Mouse (Mus musculus): ENCODE data around the gene Arfgap3. TPM values are rescaled to one million over a fixed set of nuclear protein-coding genes. Genes with fewer than 3 reads are reported as not detected.
"Not testable (repeated sequence)": the region's sequence is repeated elsewhere in the genome, so short reads cannot be mapped to it uniquely, and the experiment has no call there.

Arfgap3 gene
- polyA plus RNA-seq, 1 experiment from 2014 or later, result 18.6 TPM

DNA sequence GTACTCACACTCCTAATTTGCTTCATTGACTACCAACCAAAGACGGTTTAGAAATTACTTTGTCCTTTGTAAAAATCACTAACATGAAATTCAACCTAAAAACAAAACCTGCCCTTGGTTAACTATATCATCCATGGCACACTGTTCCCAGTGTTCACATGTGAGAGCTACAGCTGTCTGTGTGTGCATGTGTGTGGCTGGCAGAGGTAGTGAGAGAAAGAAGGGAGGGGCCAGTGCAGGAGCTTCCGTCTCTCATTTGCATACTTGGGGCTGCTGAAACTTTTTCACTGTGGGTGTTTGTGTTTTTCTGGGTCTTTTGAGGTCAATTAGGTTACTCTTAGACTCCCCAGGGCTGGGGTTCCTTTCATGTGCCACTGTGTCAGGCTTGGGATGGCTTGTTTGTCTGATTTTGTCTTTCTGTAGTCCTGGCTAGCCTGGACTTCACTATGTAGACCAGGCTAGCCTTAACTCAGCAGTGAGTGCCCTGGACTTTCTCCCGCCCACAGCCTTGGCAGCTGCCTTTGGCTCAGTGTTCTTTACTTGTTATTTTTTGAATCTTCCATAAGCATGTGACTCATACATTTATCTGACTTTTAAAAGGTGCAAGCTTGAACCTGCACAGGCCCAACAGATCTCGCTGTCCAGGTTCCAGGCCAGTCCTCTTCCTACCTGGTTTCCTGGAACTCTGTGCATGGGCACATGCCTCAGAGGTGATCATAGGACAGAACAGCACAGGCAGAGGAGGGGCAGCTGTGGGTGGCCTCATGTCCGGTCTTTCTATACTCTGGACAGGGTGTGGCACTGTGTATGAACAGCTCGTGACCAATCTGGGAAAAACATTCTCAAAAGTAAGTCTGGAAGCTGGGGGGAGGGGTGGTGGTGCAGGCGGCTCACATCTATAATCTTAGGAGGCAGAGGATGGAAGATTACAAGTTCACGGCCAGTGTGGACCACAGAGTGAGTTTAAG is 11.9 kb downstream of the Arfgap3 start:
- Histone ChIP-seq H3K4me2 (ENCODE audit: low read depth, low read length) (no peak overlapping the region), H3K4me1 (ENCODE audit: control insufficient read depth, low read depth, low read length) (peaks cover 2% of the 10 kb centered on the region), H3K4me3 (ENCODE audit: low read depth, low read length) (no peak overlapping the region), H3K36me3 (ENCODE audit: control insufficient read depth, insufficient read depth) (peaks cover 6% of the 10 kb centered on the region), H3K27ac (ENCODE audit: low read length) (no peak overlapping the region), H3K9me3 (replicated peaks; ENCODE audit: control insufficient read depth, low read length) (no peaks in the 10 kb centered on the region), H3K9ac (ENCODE audit: low read depth, low read length) (no peak overlapping the region), H3K27me3 (ENCODE audit: control insufficient read depth, insufficient read depth, low read depth, low read length) (no peaks in the 10 kb centered on the region)
- peak; percentile 47 for ATAC-seq (ENCODE audit: low read depth)
- WGBS (ENCODE audit: insufficient replicate concordance), result 59% methylated on average over 8 of the region's 8 CpGs

DNA sequence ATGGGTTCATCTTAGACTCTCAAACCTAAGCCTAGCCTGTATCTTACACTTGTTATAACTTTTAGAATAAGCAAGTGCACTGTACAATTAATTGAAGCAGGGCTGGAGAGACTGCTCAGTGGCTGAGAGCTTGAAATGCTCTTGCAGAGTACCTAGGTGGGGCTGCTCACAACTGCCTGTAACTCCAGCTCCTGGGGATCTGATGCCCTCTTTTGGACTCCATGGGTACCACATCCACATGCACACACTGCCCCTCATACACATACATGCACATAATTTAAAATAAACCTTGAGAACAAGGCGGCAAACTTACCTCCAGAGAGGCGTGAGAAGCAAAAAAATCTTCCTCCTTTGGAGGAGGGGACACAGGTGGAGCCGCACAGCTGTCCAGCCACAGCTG is 17.7 kb downstream of the Arfgap3 start:
- Histone ChIP-seq H3K27ac (ENCODE audit: low read length) (no peak overlapping the region), H3K9me3 (replicated peaks; ENCODE audit: control insufficient read depth, low read length) (no peaks in the 10 kb centered on the region), H3K4me1 (ENCODE audit: control insufficient read depth, low read depth, low read length) (no peaks in the 10 kb centered on the region), H3K36me3 (ENCODE audit: control insufficient read depth, insufficient read depth) (peaks cover 6% of the 10 kb centered on the region), H3K4me3 (ENCODE audit: low read depth, low read length) (no peak overlapping the region), H3K9ac (ENCODE audit: low read depth, low read length) (no peak overlapping the region), H3K4me2 (ENCODE audit: low read depth, low read length) (no peak overlapping the region), H3K27me3 (ENCODE audit: control insufficient read depth, insufficient read depth, low read depth, low read length) (no peaks in the 10 kb centered on the region)
- ATAC-seq (ENCODE audit: low read depth), result no peak
- WGBS (ENCODE audit: insufficient replicate concordance), result 73% methylated on average over 3 of the region's 3 CpGs

DNA sequence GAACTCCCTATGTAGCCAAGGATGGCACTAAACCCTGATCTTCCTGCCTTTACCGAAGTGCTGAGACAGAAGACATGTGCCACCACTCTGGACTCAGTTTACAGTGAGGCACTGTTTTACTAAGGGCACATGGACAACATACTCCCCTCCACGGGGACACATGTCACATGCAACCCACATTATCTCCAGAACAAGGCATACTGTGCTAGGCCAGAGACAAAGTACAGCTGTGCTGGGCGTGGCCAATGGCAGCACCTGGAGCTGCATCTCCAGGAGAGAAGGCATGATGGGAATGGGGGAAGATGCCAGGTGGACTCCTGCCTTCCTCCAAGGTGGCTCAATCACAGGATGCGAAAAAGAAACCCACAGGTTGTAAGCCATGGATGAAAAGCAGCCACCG is 21.1 kb downstream of the Arfgap3 start:
- Histone ChIP-seq H3K4me2 (ENCODE audit: low read depth, low read length) (no peak overlapping the region), H3K9ac (ENCODE audit: low read depth, low read length) (no peak overlapping the region), H3K27ac (ENCODE audit: low read length) (no peak overlapping the region), H3K4me3 (ENCODE audit: low read depth, low read length) (no peak overlapping the region), H3K4me1 (ENCODE audit: control insufficient read depth, low read depth, low read length) (no peaks in the 10 kb centered on the region), H3K27me3 (ENCODE audit: control insufficient read depth, insufficient read depth, low read depth, low read length) (no peaks in the 10 kb centered on the region), H3K9me3 (replicated peaks; ENCODE audit: control insufficient read depth, low read length) (no peaks in the 10 kb centered on the region), H3K36me3 (ENCODE audit: control insufficient read depth, insufficient read depth) (peaks cover 10% of the 10 kb centered on the region)
- no peak for ATAC-seq (ENCODE audit: low read depth)
- 75% methylated on average over 5 of the region's 5 CpGs for WGBS (ENCODE audit: insufficient replicate concordance)

DNA sequence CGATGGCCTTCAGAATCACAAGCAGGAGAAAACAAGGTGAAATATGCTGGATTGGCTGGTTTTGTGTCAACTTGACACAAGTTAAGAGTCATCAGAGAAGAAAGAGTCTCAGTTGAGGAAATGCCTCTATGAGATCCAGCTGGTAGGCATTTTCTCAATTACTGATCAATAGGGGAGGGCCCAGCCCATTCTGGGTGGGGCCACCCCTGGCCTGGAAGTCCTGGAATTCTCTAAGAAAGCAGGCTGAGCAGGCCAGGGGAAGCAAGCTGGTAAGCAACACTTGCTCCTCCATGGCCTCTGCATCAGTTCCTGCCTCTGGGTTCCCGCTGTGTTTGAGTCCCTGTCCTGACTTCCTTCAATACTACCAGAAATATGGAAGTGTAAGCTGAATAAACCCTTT is 27.0 kb downstream of the Arfgap3 start:
- peaks cover 12% of the 10 kb centered on the region for H3K36me3 ChIP-seq (ENCODE audit: control insufficient read depth, insufficient read depth)
- no peak overlapping the region for H3K9ac ChIP-seq (ENCODE audit: low read depth, low read length)
- no peak overlapping the region for H3K4me2 ChIP-seq (ENCODE audit: low read depth, low read length)
- no peaks in the 10 kb centered on the region for H3K9me3 ChIP-seq (replicated peaks; ENCODE audit: control insufficient read depth, low read length)
- WGBS (ENCODE audit: insufficient replicate concordance), result 89% methylated on average over 2 of the region's 2 CpGs
- H3K27ac ChIP-seq (ENCODE audit: low read length), result no peak overlapping the region
- no peak for ATAC-seq (ENCODE audit: low read depth)
- no peaks in the 10 kb centered on the region for H3K27me3 ChIP-seq (ENCODE audit: control insufficient read depth, insufficient read depth, low read depth, low read length)
- no peaks in the 10 kb centered on the region for H3K4me1 ChIP-seq (ENCODE audit: control insufficient read depth, low read depth, low read length)
- H3K4me3 ChIP-seq (ENCODE audit: low read depth, low read length), result no peak overlapping the region

- Histone ChIP-seq H3K9ac (ENCODE audit: low read depth, low read length) (no peak overlapping the region), H3K36me3 (ENCODE audit: control insufficient read depth, insufficient read depth) (peaks cover 14% of the 10 kb centered on the region), H3K27ac (ENCODE audit: low read length) (no peak overlapping the region), H3K4me1 (ENCODE audit: control insufficient read depth, low read depth, low read length) (no peaks in the 10 kb centered on the region), H3K4me2 (ENCODE audit: low read depth, low read length) (no peak overlapping the region), H3K27me3 (ENCODE audit: control insufficient read depth, insufficient read depth, low read depth, low read length) (no peaks in the 10 kb centered on the region), H3K9me3 (replicated peaks; ENCODE audit: control insufficient read depth, low read length) (no peaks in the 10 kb centered on the region), H3K4me3 (ENCODE audit: low read depth, low read length) (no peak overlapping the region)
- ATAC-seq (ENCODE audit: low read depth), result no peak
- 54% methylated on average over 1 of the region's 1 CpGs for WGBS (ENCODE audit: insufficient replicate concordance)
Observed at GRCm38 (mm10) chr15:83314914-83315313, 35.1 kb downstream of the Arfgap3 start.

DNA sequence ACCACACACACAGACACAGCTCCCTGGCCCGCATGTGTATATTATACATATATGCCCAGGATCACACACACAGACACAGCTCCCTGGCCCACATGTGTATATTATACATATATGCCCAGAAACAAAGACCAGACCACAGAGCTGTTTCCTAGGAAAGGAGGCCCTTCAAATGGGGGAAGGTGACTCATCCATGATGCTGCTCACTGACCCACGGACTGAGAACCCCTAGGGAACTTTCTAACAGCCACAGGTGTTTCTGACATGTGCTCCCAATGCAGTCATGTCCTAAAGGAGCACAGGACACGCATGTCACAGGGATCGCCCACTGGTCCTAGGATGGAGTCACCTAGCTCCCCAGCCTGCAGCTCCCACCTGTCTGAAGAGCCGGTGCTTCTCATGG is 40.2 kb downstream of the Arfgap3 start:
- no peaks in the 10 kb centered on the region for H3K27me3 ChIP-seq (ENCODE audit: control insufficient read depth, insufficient read depth, low read depth, low read length)
- H3K27ac ChIP-seq (ENCODE audit: low read length), result no peak overlapping the region
- peaks cover 14% of the 10 kb centered on the region for H3K4me1 ChIP-seq (ENCODE audit: control insufficient read depth, low read depth, low read length)
- H3K4me3 ChIP-seq (ENCODE audit: low read depth, low read length), result no peak overlapping the region
- no peak for ATAC-seq (ENCODE audit: low read depth)
- H3K9me3 ChIP-seq (replicated peaks; ENCODE audit: control insufficient read depth, low read length), result no peaks in the 10 kb centered on the region
- 90% methylated on average over 5 of the region's 5 CpGs for WGBS (ENCODE audit: insufficient replicate concordance)
- H3K4me2 ChIP-seq (ENCODE audit: low read depth, low read length), result no peak overlapping the region
- H3K9ac ChIP-seq (ENCODE audit: low read depth, low read length), result no peak overlapping the region
- peaks cover 23% of the 10 kb centered on the region for H3K36me3 ChIP-seq (ENCODE audit: control insufficient read depth, insufficient read depth)

DNA sequence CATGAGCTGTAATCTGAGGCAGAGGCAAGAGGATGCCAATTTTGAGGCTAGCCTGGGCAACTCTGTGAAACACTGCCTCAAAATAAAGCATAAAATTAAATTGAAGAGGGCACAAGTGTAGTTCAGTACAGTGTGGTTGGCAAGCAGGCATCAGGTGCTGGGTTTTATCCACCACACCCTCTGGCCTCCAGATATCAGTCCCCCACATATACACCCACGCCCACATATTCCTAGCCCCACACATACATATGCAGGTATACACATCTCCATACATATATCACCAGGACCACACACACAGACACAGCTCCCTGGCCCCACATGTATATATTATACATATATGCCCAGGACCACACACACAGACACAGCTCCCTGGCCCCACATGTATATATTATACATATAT is 41.3 kb downstream of the Arfgap3 start:
- peak overlapping the region; percentile 42 for H3K9ac ChIP-seq (ENCODE audit: low read depth, low read length)
- peak overlapping the region; percentile 67 for H3K27ac ChIP-seq (ENCODE audit: low read length)
- H3K36me3 ChIP-seq (ENCODE audit: control insufficient read depth, insufficient read depth), result peaks cover 23% of the 10 kb centered on the region
- not testable (repeated sequence) for H3K27me3 ChIP-seq (ENCODE audit: control insufficient read depth, insufficient read depth, low read depth, low read length); H3K4me3 ChIP-seq (ENCODE audit: low read depth, low read length); H3K9me3 ChIP-seq (replicated peaks; ENCODE audit: control insufficient read depth, low read length)
- WGBS (ENCODE audit: insufficient replicate concordance), result 55% methylated on average over 1 of the region's 1 CpGs
- H3K4me1 ChIP-seq (ENCODE audit: control insufficient read depth, low read depth, low read length), result peaks cover 19% of the 10 kb centered on the region
- H3K4me2 ChIP-seq (ENCODE audit: low read depth, low read length), result peak overlapping the region; percentile 52
- ATAC-seq (ENCODE audit: low read depth), result peak; percentile 94

GRCm38 (mm10) chr15:83306181-83306580 is 43.9 kb downstream of the Arfgap3 start:
- Histone ChIP-seq H3K27me3 (ENCODE audit: control insufficient read depth, insufficient read depth, low read depth, low read length) (no peaks in the 10 kb centered on the region), H3K27ac (ENCODE audit: low read length) (no peak overlapping the region; the same call in 1 of the 2 replicates), H3K4me3 (ENCODE audit: low read depth, low read length) (no peak overlapping the region), H3K9me3 (replicated peaks; ENCODE audit: control insufficient read depth, low read length) (no peaks in the 10 kb centered on the region), H3K9ac (ENCODE audit: low read depth, low read length) (no peak overlapping the region), H3K4me1 (ENCODE audit: control insufficient read depth, low read depth, low read length) (peaks cover 19% of the 10 kb centered on the region), H3K4me2 (ENCODE audit: low read depth, low read length) (no peak overlapping the region), H3K36me3 (ENCODE audit: control insufficient read depth, insufficient read depth) (peaks cover 12% of the 10 kb centered on the region)
- ATAC-seq (ENCODE audit: low read depth), result no peak
- WGBS (ENCODE audit: insufficient replicate concordance), result 80% methylated on average over 12 of the region's 12 CpGs

- 72% methylated on average over 12 of the region's 12 CpGs for WGBS (ENCODE audit: insufficient replicate concordance)
- Histone ChIP-seq H3K4me2 (ENCODE audit: low read depth, low read length) (no peak overlapping the region), H3K4me1 (ENCODE audit: control insufficient read depth, low read depth, low read length) (peaks cover 19% of the 10 kb centered on the region), H3K4me3 (ENCODE audit: low read depth, low read length) (no peak overlapping the region), H3K27ac (ENCODE audit: low read length) (0 out of 2 replicates have a peak overlapping the region, but pooled peaks have one; percentile 27), H3K9me3 (replicated peaks; ENCODE audit: control insufficient read depth, low read length) (no peaks in the 10 kb centered on the region), H3K36me3 (ENCODE audit: control insufficient read depth, insufficient read depth) (peaks cover 12% of the 10 kb centered on the region), H3K27me3 (ENCODE audit: control insufficient read depth, insufficient read depth, low read depth, low read length) (no peaks in the 10 kb centered on the region), H3K9ac (ENCODE audit: low read depth, low read length) (no peak overlapping the region)
- ATAC-seq (ENCODE audit: low read depth), result 0 out of 2 replicates have a peak, but pooled peaks have one; percentile 22
Observed at GRCm38 (mm10) chr15:83305192-83305921, 44.7 kb downstream of the Arfgap3 start.
